Comparison of ENCODE assay signal across 14 mouse cellular contexts in genomic region chr3:69364151-69364550, GRCm38 (mm10).
"Had no signal": no experiment of that assay in that cellular context is flagged by ENCODE, and none has a peak within 500 bp of the region (broad histone marks: within the 10 kb centered on the region; RNA-seq: fewer than 3 reads in every experiment).

No protein-coding gene starts in this region.

- H3K9ac ChIP-seq: limb, embryonic 12.5 days; liver, embryonic 15.5 days; neural tube, embryonic 13.5 days had no signal

- H3K27me3 ChIP-seq: limb, embryonic 12.5 days; liver, embryonic 15.5 days; neural tube, embryonic 13.5 days had no signal

- H3K27ac ChIP-seq: layer of hippocampus, adult 2 months; limb, embryonic 12.5 days; liver, embryonic 15.5 days; neural tube, embryonic 13.5 days had no signal

- H3K4me3 ChIP-seq: layer of hippocampus, adult 2 months; limb, embryonic 12.5 days; liver, embryonic 15.5 days; neural tube, embryonic 13.5 days had no signal

- H3K4me2 ChIP-seq: limb, embryonic 12.5 days; liver, embryonic 15.5 days; neural tube, embryonic 13.5 days had no signal

- H3K9me3 ChIP-seq: liver, embryonic 15.5 days; neural tube, embryonic 13.5 days had no signal

- DNase-seq: kidney, postnatal 10 days; liver; lung, adult 2 months; lung, postnatal 36 days; retina, postnatal 1 day; right cerebral cortex, postnatal 4 days; spleen, adult 18-20 months; thymus, adult 18-20 months; thymus, postnatal 14 days had no signal

- ATAC-seq: lung, postnatal 0 days had no signal

- H3K36me3 ChIP-seq: limb, embryonic 12.5 days; liver, embryonic 15.5 days; neural tube, embryonic 13.5 days had no signal
